Mouse (Mus musculus): ENCODE data around the gene Kcnj9. TPM values are rescaled to one million over a fixed set of nuclear protein-coding genes. Genes with fewer than 3 reads are reported as not detected.

The Kcnj9 gene
- under 1 TPM in 1 of 2 experiments, not detected in 1; 0.87 TPM for polyA plus RNA-seq (2017; shearing (Covaris generic))

GRCm38 (mm10) chr1:172329131-172329530, at the start of gene Kcnj9:
Gene Kcnj9 (minus strand): TSS chr1:172329318.

GRCm38 (mm10) chr1:172376198-172376667, 47.1 kb upstream of the Kcnj9 start, which contains the start of gene Pigm:
Gene Pigm (plus strand): TSS chr1:172376546.

GRCm38 (mm10) chr1:172340729-172341321, 11.7 kb upstream of the Kcnj9 start, which contains the start of gene Kcnj10:
Gene Kcnj10 (plus strand): TSS chr1:172341210.

GRCm38 (mm10) chr1:172297611-172298537, 31.2 kb downstream of the Kcnj9 start, which contains the start of gene Atp1a2:
Gene Atp1a2 (minus strand): TSS chr1:172298064.

Other genes starting within 250 kb of the Kcnj9 start
- gene Copa, start 246.8 kb downstream of the Kcnj9 start, polyA plus RNA-seq (2017; shearing (Covaris generic)) = 100 to 1,000 TPM; 198 to 237 TPM
- 100 to 1,000 TPM; 131 to 141 TPM for gene Ncstn, start 246.5 kb downstream of the Kcnj9 start, polyA plus RNA-seq (2017; shearing (Covaris generic))
- 10 to 100 TPM; 44.8 to 54.5 TPM for gene Pex19, start 202.6 kb downstream of the Kcnj9 start, polyA plus RNA-seq (2017; shearing (Covaris generic))
- 100 to 1,000 TPM; 104 to 123 TPM for gene Dcaf8, start 181.2 kb downstream of the Kcnj9 start, polyA plus RNA-seq (2017; shearing (Covaris generic))
- gene Pea15a, start 122.5 kb downstream of the Kcnj9 start, polyA plus RNA-seq (2017; shearing (Covaris generic)) = 10 to 100 TPM; 55.8 to 83.7 TPM
- gene Casq1, start 109.5 kb downstream of the Kcnj9 start, polyA plus RNA-seq (2017; shearing (Covaris generic)) = not detected
- 1 to 10 TPM in 1 of 2 experiments, not detected in 1; 1.2 TPM for gene Atp1a4, start 70.9 kb downstream of the Kcnj9 start, polyA plus RNA-seq (2017; shearing (Covaris generic))
- 10 to 100 TPM; 30.5 to 47.2 TPM for gene Igsf8, start 67.7 kb downstream of the Kcnj9 start, polyA plus RNA-seq (2017; shearing (Covaris generic))
- 1 to 10 TPM in 1 of 2 experiments, under 1 TPM in 1; 0.22 to 2.1 TPM for gene Atp1a2, start 31.3 kb downstream of the Kcnj9 start, polyA plus RNA-seq (2017; shearing (Covaris generic))
- under 1 TPM; 0.13 to 0.75 TPM for gene Kcnj10, start 11.9 kb upstream of the Kcnj9 start, polyA plus RNA-seq (2017; shearing (Covaris generic))
- 10 to 100 TPM in 1 of 2 experiments, 1 to 10 TPM in 1; 8.8 to 11.6 TPM for gene Pigm, start 47.2 kb upstream of the Kcnj9 start, polyA plus RNA-seq (2017; shearing (Covaris generic))
- gene Slamf9, start 146.0 kb upstream of the Kcnj9 start, polyA plus RNA-seq (2017; shearing (Covaris generic)) = 1 to 10 TPM in 1 of 2 experiments, under 1 TPM in 1; 0.36 to 1.6 TPM
- gene Igsf9, start 152.5 kb upstream of the Kcnj9 start, polyA plus RNA-seq (2017; shearing (Covaris generic)) = 1 to 10 TPM in 1 of 2 experiments, under 1 TPM in 1; 0.23 to 3.5 TPM
- 100 to 1,000 TPM; 271 to 514 TPM for gene Tagln2, start 170.7 kb upstream of the Kcnj9 start, polyA plus RNA-seq (2017; shearing (Covaris generic))
- 1 to 10 TPM in 1 of 2 experiments, under 1 TPM in 1; 0.11 to 3.5 TPM for gene Cfap45, start 191.5 kb upstream of the Kcnj9 start, polyA plus RNA-seq (2017; shearing (Covaris generic))
- not detected for gene Vsig8, start 226.6 kb upstream of the Kcnj9 start, polyA plus RNA-seq (2017; shearing (Covaris generic))

Data from inflammation-experienced regulatory T-cells (primary cell).